Mouse (Mus musculus) lung, postnatal 10 days (tissue): ENCODE measurements around the gene Cox19.

ENCODE experiments used
- DNase-seq: peaks from one replicate; pipeline ENCODE4 v3.0.0; 2021

Gene Cox19

GRCm38 (mm10) chr5:139291811-139292560 is 59.2 kb downstream of the Cox19 start:
- no peak for DNase-seq

GRCm38 (mm10) chr5:139290467-139291259 is 60.6 kb downstream of the Cox19 start:
- no peak for DNase-seq

- no peak for DNase-seq
Measured at GRCm38 (mm10) chr5:139288591-139288990, 62.6 kb downstream of the Cox19 start.

GRCm38 (mm10) chr5:139287787-139288186 is 63.4 kb downstream of the Cox19 start:
- DNase-seq = no peak

- DNase-seq = no peak
Measured at GRCm38 (mm10) chr5:139287099-139287498, 64.1 kb downstream of the Cox19 start.
